Mouse (Mus musculus) MEL (cell line): Measurements from ENCODE around the gene H2afj. TPM values are rescaled to one million over a fixed set of nuclear protein-coding genes. Genes with fewer than 3 reads are reported as not detected.

Experiments used
- DNase-seq: peaks from one replicate; pipeline ENCODE4 v3.0.0; 2011; ENCODE audit warnings: low read depth, low spot score
- H3K27ac ChIP-seq: 2 replicates; pipeline ENCODE4 v1.5.1; 2012; ENCODE audit warnings: low read depth, mild to moderate bottlenecking, control low read depth, low read length, moderate library complexity; ENCODE audit not compliant: control insufficient read depth
- H3K27me3 ChIP-seq, 2 experiments: fragments of 150-350 bp in 1 of 2; sonication (generic) in 1 of 2; 2 replicates each; pipeline ENCODE4 v1.6.1; 2012; ENCODE audit warnings: low read length in 2 of 2, mild to moderate bottlenecking in 2 of 2, improper control_type of control experiment in 1 of 2, moderate library complexity in 1 of 2; ENCODE audit not compliant: insufficient read depth in 2 of 2, control insufficient read depth in 1 of 2
- H3K36me3 ChIP-seq, 2 experiments: 2 replicates each; pipeline ENCODE4 v1.6.1; 2012 to 2014; ENCODE audit warnings: low read length in 2 of 2, improper control_type of control experiment in 1 of 2, inconsistent platforms in 1 of 2, mild to moderate bottlenecking in 1 of 2; ENCODE audit not compliant: insufficient read depth in 2 of 2, control insufficient read depth in 1 of 2
- H3K4me1 ChIP-seq, 2 experiments: fragments of 150-350 bp in 1 of 2; sonication (generic) in 1 of 2; 2 replicates each; pipeline ENCODE4 v1.6.1; 2012; ENCODE audit warnings: low read length in 2 of 2, improper control_type of control experiment in 1 of 2, mild to moderate bottlenecking in 1 of 2; ENCODE audit not compliant: insufficient read depth in 2 of 2, control insufficient read depth in 1 of 2
- H3K4me3 ChIP-seq, 2 experiments: fragments of 150-350 bp in 1 of 2; sonication (generic) in 1 of 2; 2 replicates each; pipeline ENCODE4 v1.5.1; 2012; ENCODE audit warnings: low read depth in 2 of 2, low read length in 2 of 2, mild to moderate bottlenecking in 2 of 2, moderate library complexity in 2 of 2, control low read depth in 1 of 2, improper control_type of control experiment in 1 of 2; ENCODE audit not compliant: control insufficient read depth in 1 of 2, insufficient read depth in 1 of 2
- H3K79me2 ChIP-seq: 2 replicates; pipeline ENCODE4 v1.6.1; 2012; ENCODE audit warnings: mild to moderate bottlenecking, low read length, moderate library complexity; ENCODE audit not compliant: control insufficient read depth, poor library complexity, insufficient read depth
- H3K9ac ChIP-seq: 2 replicates; pipeline ENCODE4 v1.6.1; 2012; ENCODE audit warnings: low read depth, mild to moderate bottlenecking, control low read depth, low read length, moderate library complexity; ENCODE audit not compliant: control insufficient read depth, poor library complexity, severe bottlenecking
- H3K9me3 ChIP-seq: fragments of 150-350 bp; sonication (generic); replicated peaks from 2 replicates; pipeline ENCODE4 v1.6.1; 2012; ENCODE audit warnings: mild to moderate bottlenecking, low read length, improper control_type of control experiment, moderate library complexity; ENCODE audit not compliant: insufficient read depth
- CHD2 ChIP-seq: IDR thresholded peaks from 2 replicates; pipeline ENCODE4 v1.6.1; 2011; ENCODE audit warnings: low read length, improper control_type of control experiment
- CTCF ChIP-seq, 3 experiments: IDR thresholded peaks in 2 of 3; conservative IDR thresholded peaks in 1 of 3; 2 replicates each; pipeline ENCODE4 v1.5.1; 2011 to 2012; ENCODE audit warnings: low read length in 3 of 3, low read depth in 2 of 3, mild to moderate bottlenecking in 2 of 3, improper control_type of control experiment in 1 of 3, inconsistent platforms in 1 of 3, mixed read lengths in 1 of 3, moderate library complexity in 1 of 3; ENCODE audit not compliant: control insufficient read depth in 1 of 3, insufficient read depth in 1 of 3, poor library complexity in 1 of 3, severe bottlenecking in 1 of 3
- ELF1 ChIP-seq: IDR thresholded peaks from 2 replicates; pipeline ENCODE4 v1.6.1; 2014; ENCODE audit warnings: low read depth, mild to moderate bottlenecking, inconsistent platforms, low read length, improper control_type of control experiment, moderate library complexity
- EP300 ChIP-seq, 2 experiments: IDR thresholded peaks; 2 replicates each; pipeline ENCODE4 v1.6.1; 2011; ENCODE audit warnings: improper control_type of control experiment in 2 of 2, low read length in 2 of 2, low read depth in 1 of 2, mild to moderate bottlenecking in 1 of 2
- ETS1 ChIP-seq: IDR thresholded peaks from 2 replicates; pipeline ENCODE4 v1.6.1; 2012; ENCODE audit warnings: low read depth, mild to moderate bottlenecking, inconsistent platforms, low read length, improper control_type of control experiment, moderate library complexity
- GABPA ChIP-seq: IDR thresholded peaks from 2 replicates; pipeline ENCODE4 v1.6.1; 2012; ENCODE audit warnings: low read depth, mild to moderate bottlenecking, inconsistent platforms, low read length, improper control_type of control experiment, moderate library complexity
- GATA1 ChIP-seq: IDR thresholded peaks from 2 replicates; pipeline ENCODE4 v1.6.1; 2011; ENCODE audit warnings: low read depth, low read length, improper control_type of control experiment
- HCFC1 ChIP-seq: IDR thresholded peaks from 2 replicates; pipeline ENCODE4 v1.6.1; 2012; ENCODE audit warnings: low read depth, mild to moderate bottlenecking, inconsistent platforms, low read length, improper control_type of control experiment, moderate library complexity
- JUND ChIP-seq: IDR thresholded peaks from 2 replicates; pipeline ENCODE4 v1.6.1; 2011; ENCODE audit warnings: low read depth, mild to moderate bottlenecking, improper control_type of control experiment, low read length
- KAT2A ChIP-seq: conservative IDR thresholded peaks from 2 replicates; pipeline ENCODE4 v1.6.1; 2012; ENCODE audit warnings: low read depth, low read length, improper control_type of control experiment, inconsistent platforms
- MAX ChIP-seq: IDR thresholded peaks from 2 replicates; pipeline ENCODE4 v1.6.1; 2011; ENCODE audit warnings: low read length, improper control_type of control experiment
- MAZ ChIP-seq: IDR thresholded peaks from 2 replicates; pipeline ENCODE4 v1.6.1; 2012; ENCODE audit warnings: low read depth, mild to moderate bottlenecking, inconsistent platforms, low read length, improper control_type of control experiment
- MEF2A ChIP-seq: IDR thresholded peaks from 2 replicates; pipeline ENCODE4 v1.6.1; 2014; ENCODE audit warnings: low read depth, mild to moderate bottlenecking, inconsistent platforms, low read length, improper control_type of control experiment; ENCODE audit not compliant: poor library complexity, insufficient replicate concordance, severe bottlenecking; ENCODE audit errors: extremely low read depth
- MXI1 ChIP-seq: IDR thresholded peaks from 2 replicates; pipeline ENCODE4 v1.6.1; 2011; ENCODE audit warnings: mild to moderate bottlenecking, low read depth, low read length, improper control_type of control experiment
- NRF1 ChIP-seq: IDR thresholded peaks from 2 replicates; pipeline ENCODE4 v1.6.1; 2014; ENCODE audit warnings: low read depth, mild to moderate bottlenecking, inconsistent platforms, low read length, improper control_type of control experiment, moderate library complexity; ENCODE audit not compliant: poor library complexity, insufficient read depth, severe bottlenecking
- POLR2A ChIP-seq, 2 experiments: IDR thresholded peaks; 2 replicates each; pipeline ENCODE4 v1.6.1; 2011 to 2012; ENCODE audit warnings: low read length in 2 of 2, mild to moderate bottlenecking in 2 of 2, control low read depth in 1 of 2, improper control_type of control experiment in 1 of 2, low read depth in 1 of 2, moderate library complexity in 1 of 2; ENCODE audit not compliant: control insufficient read depth in 1 of 2, insufficient read depth in 1 of 2, poor library complexity in 1 of 2
- RAD21 ChIP-seq: IDR thresholded peaks from 2 replicates; pipeline ENCODE4 v1.6.1; 2011; ENCODE audit warnings: mild to moderate bottlenecking, low read depth, low read length, improper control_type of control experiment
- RCOR1 ChIP-seq: IDR thresholded peaks from 2 replicates; pipeline ENCODE4 v1.6.1; 2012; ENCODE audit warnings: low read depth, mild to moderate bottlenecking, inconsistent platforms, low read length, improper control_type of control experiment
- TCF12 ChIP-seq: IDR thresholded peaks from 2 replicates; pipeline ENCODE4 v1.6.1; 2014; ENCODE audit warnings: low read depth, mild to moderate bottlenecking, inconsistent platforms, low read length, improper control_type of control experiment, moderate library complexity
- USF1 ChIP-seq: IDR thresholded peaks from 2 replicates; pipeline ENCODE4 v1.6.1; 2014; ENCODE audit warnings: low read depth, mild to moderate bottlenecking, inconsistent platforms, low read length, improper control_type of control experiment, moderate library complexity
- USF2 ChIP-seq, 2 experiments: IDR thresholded peaks; 2 replicates each; pipeline ENCODE4 v1.6.1; 2011 to 2012; ENCODE audit warnings: improper control_type of control experiment in 2 of 2, low read length in 2 of 2, borderline replicate concordance in 1 of 2, inconsistent platforms in 1 of 2, low read depth in 1 of 2, mild to moderate bottlenecking in 1 of 2; ENCODE audit not compliant: insufficient read depth in 1 of 2
- ZKSCAN1 ChIP-seq: IDR thresholded peaks from 2 replicates; pipeline ENCODE4 v1.6.1; 2012; ENCODE audit warnings: low read depth, mild to moderate bottlenecking, inconsistent platforms, low read length, improper control_type of control experiment, moderate library complexity
- ZMIZ1 ChIP-seq: IDR thresholded peaks from 2 replicates; pipeline ENCODE4 v1.6.1; 2012; ENCODE audit warnings: low read depth, mild to moderate bottlenecking, inconsistent platforms, low read length, improper control_type of control experiment, moderate library complexity
- ZNF384 ChIP-seq: IDR thresholded peaks from 2 replicates; pipeline ENCODE4 v1.6.1; 2012; ENCODE audit warnings: low read depth, mild to moderate bottlenecking, inconsistent platforms, low read length, improper control_type of control experiment
- polyA plus RNA-seq, 2 experiments: library from polyadenylated mRNA; stranded (reverse) in 1 of 2; unstranded in 1 of 2; fragments of >175 nt in 1 of 2; fragments of >200 nt in 1 of 2; gene quantifications; 2 replicates each; pipeline versions ENCODE4 v1.2.1 to v1.2.4; 2012; ENCODE audit warnings: low replicate concordance in 2 of 2, low read depth in 1 of 2; ENCODE audit not compliant: insufficient read length in 2 of 2, insufficient read depth in 1 of 2, missing spikeins in 1 of 2
- total RNA-seq: library from RNA; depleted of rRNA; stranded (reverse); fragments of 300-350 nt; gene quantifications from 2 replicates; pipeline ENCODE4 v1.2.3, GENCODE M21; 2012

H2afj gene
- total and polyA plus RNA-seq, 3 experiments = 111 to 176 TPM; not detected in 1

- H3K36me3 ChIP-seq = no peaks in the 10 kb centered on the region
- H3K4me3 ChIP-seq = no peak overlapping the region
- no peak for TF ChIP-seq MXI1
- TF ChIP-seq POLR2A (IDR thresholded peaks at IDR 0.05; ENCODE audit: control insufficient read depth in 1 of 2, insufficient read depth in 1 of 2, low read depth in 1 of 2, low read length in 2 of 2, poor library complexity in 1 of 2) = no peak
- no peak for TF ChIP-seq USF1
- TF ChIP-seq MAX = no peak
- TF ChIP-seq GABPA = no peak
- no peak for TF ChIP-seq KAT2A
- no peak for TF ChIP-seq RAD21
- no peak for TF ChIP-seq MAZ
- no peak for TF ChIP-seq HCFC1
- no peak for TF ChIP-seq ZNF384
- TF ChIP-seq EP300 (IDR thresholded peaks at IDR 0.05; ENCODE audit: low read depth in 1 of 2, low read length in 2 of 2) = no peak
- TF ChIP-seq GATA1 = no peak
- TF ChIP-seq NRF1 = no peak
- TF ChIP-seq RCOR1 = no peak
- no peak for TF ChIP-seq ZMIZ1
- no peak for TF ChIP-seq USF2 (IDR thresholded peaks at IDR 0.05; ENCODE audit: borderline replicate concordance in 1 of 2, insufficient read depth in 1 of 2, low read depth in 1 of 2, low read length in 2 of 2)
- TF ChIP-seq ZKSCAN1 = no peak
- no peak for DNase-seq
- peaks cover 1 to 3% of the 10 kb centered on the region in 2 experiments; a peak in 2 of 4 replicates for H3K27me3 ChIP-seq
- H3K9me3 ChIP-seq = no peaks in the 10 kb centered on the region
- H3K4me1 ChIP-seq = no peaks in the 10 kb centered on the region
- H3K9ac ChIP-seq = no peak overlapping the region
- H3K79me2 ChIP-seq = no peaks in the 10 kb centered on the region
- H3K27ac ChIP-seq = no peak overlapping the region
Measured at GRCm38 (mm10) chr6:136837323-136837722, 29.3 kb downstream of the H2afj start.

GRCm38 (mm10) chr6:136844903-136845302 lies 36.9 kb downstream of the H2afj start:
- Histone ChIP-seq H3K36me3 (no peaks in the 10 kb centered on the region), H3K79me2 (no peaks in the 10 kb centered on the region)
- TF ChIP-seq TCF12 (no peak), ELF1 (no peak), NRF1 (no peak), ETS1 (no peak), MAZ (no peak), CTCF (IDR thresholded peaks at IDR 0.05 in 2 of 3, conservative IDR thresholded peaks at IDR 0.05 in 1 of 3; ENCODE audit: control insufficient read depth in 1 of 3, insufficient read depth in 1 of 3, low read depth in 2 of 3, low read length in 3 of 3, poor library complexity in 1 of 3, severe bottlenecking in 1 of 3) (no peak), CHD2 (no peak), MXI1 (no peak), HCFC1 (no peak), JUND (no peak), RCOR1 (no peak), MEF2A (no peak), EP300 (IDR thresholded peaks at IDR 0.05; ENCODE audit: low read depth in 1 of 2, low read length in 2 of 2) (no peak)
- TF ChIP-seq, all 39 proteins: peak for 0
- Histone ChIP-seq H3K4me1 (0 out of 4 replicates have a peak, but pooled peaks cover 0 to 4% of the 10 kb centered on the region in 2 experiments), H3K9me3 (no peaks in the 10 kb centered on the region), H3K27ac (no peak overlapping the region), H3K27me3 (peaks cover 0 to 1% of the 10 kb centered on the region in 2 experiments; a peak in 1 of 4 replicates), H3K4me3 (no peak overlapping the region), H3K9ac (no peak overlapping the region)
- DNase-seq = no peak
